Mouse (Mus musculus): ENCODE results near the gene Gm20388.

DNA sequence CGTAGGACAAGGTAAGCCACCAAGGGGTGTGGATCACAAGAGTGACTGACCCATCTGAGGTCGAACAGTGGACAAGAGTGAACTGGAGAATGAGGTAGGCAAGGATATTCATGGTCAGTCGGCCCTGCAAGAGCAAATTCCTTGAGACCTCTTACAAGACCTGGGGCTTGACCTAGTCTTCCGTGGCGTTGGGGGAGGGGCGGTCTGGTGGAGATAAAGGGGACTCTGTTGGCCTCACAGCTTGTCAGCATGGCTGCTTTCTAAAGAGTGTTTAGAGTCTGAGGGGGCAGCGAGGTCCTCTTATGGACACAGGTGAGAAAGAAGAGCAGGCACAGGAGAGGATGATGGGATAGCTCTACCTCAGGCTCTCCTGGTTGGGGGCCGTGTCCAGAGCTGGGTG is 258.5 kb downstream of the Gm20388 start:
- TF ChIP-seq CTCF (IDR thresholded peaks at IDR 0.05; ENCODE audit: low read depth) (no peak), EP300 (IDR thresholded peaks at IDR 0.05; ENCODE audit: low read depth) (no peak)

Data from liver, embryonic 14.5 days (tissue).